Mouse (Mus musculus) central nervous system, embryonic 14 days (tissue): ENCODE results near the gene Olfr846. TPM values are rescaled to one million over a fixed set of nuclear protein-coding genes. Genes with fewer than 3 reads are reported as not detected.

Source experiments
- polyA plus RNA-seq: library from polyadenylated mRNA; depleted of rRNA; stranded (reverse); fragments of >200 nt; gene quantifications from 2 replicates; pipeline ENCODE4 v1.2.3, GENCODE M21; 2012; rRNA removed

Gene Olfr846
- polyA plus RNA-seq: not detected in 2 replicates

DNA sequence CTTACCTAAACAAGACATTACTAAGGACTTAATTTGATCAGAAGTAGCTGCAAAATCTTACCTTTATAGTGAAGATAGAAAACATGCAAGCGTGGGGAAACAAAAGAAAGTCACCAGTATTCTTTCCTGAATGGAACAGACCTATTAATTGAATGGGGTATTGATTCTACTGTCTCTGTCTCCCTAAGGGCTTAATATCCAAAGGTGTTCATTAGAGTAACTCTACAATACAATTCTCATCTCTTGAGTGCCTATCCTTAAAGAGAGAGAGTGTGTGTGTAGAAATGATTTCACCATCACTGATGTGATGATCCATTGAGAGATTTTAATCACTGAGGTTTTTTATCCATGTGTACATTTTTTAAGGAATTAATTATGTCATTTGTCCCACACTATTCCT is at the start of gene Olfr846:
Gene Olfr846, minus strand, starts transcription at position 101 of the 400 bp plus-strand sequence.

DNA sequence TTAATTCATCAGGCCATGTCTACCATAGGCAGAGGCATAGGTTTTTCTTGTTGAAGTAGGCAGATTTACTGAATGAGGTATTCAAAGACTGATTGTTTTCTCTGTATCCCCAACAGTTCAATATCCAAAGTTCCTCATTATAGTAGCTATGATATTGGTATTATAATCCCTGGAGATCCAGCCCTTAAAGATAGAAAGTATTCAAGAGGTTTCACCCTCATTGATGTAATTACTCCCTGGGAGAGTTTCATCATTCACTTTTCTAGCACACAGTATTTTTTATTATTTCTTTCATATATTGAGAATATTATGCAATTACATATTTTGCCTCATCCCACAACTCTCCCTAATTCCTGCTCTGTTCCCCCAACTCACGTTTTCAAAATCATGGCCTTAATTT is 14.8 kb upstream of the Olfr846 start, which contains the start of gene Olfr847:
Gene Olfr847, minus strand, starts transcription at position 101 of the 400 bp plus-strand sequence.

DNA sequence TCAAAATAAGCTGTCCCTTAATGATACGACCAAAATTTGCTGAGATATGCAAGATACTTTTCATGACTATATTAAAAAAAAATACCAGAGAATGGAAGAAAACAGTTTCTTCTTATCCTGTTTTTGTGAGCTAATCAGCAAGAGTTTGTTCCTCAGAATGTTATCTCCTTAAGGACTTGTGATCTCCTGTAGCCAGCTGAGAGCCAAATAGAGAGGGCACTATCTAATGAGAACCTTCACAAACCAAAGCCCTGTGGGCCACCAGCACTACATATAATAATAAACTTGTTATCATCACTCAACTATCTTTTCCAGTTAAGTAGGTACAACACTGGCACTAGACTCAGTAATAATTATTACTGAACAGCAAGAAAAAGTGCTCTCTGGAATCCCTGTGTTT is 27.6 kb downstream of the Olfr846 start, which contains the start of gene Olfr845:
Gene Olfr845, plus strand, starts transcription at position 301 of the 400 bp plus-strand sequence.

DNA sequence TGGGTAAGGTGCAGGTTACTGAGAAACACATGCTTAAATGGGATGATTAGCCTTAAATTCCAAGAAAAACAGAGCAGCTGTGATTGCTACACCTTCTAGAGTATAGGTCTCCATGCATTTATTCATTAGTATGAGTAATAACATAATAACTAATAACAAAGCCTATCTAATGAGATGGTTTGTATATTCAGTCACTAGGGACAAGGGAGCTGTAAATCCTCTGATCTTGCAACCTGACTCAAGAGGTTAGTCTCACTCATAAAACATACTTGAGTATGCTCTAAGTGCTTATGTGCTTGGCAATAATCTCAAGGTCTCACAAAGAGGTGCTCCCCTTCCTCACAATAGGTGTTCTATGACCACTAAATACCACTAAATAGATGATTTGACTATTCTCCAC is 47.8 kb downstream of the Olfr846 start, which contains the start of gene Olfr844:
Gene Olfr844, plus strand, starts transcription at position 301 of the 400 bp plus-strand sequence.

Other genes with a start within 250 kb of the Olfr846 start
- not detected in 2 replicates for gene Olfr836, start 243.6 kb downstream of the Olfr846 start, polyA plus RNA-seq
- not detected in 2 replicates for gene Olfr837, start 227.7 kb downstream of the Olfr846 start, polyA plus RNA-seq
- gene Olfr839-ps1, start 186.7 kb downstream of the Olfr846 start, polyA plus RNA-seq: not detected in 2 replicates
- not detected in 2 replicates for gene Olfr843, start 112.0 kb downstream of the Olfr846 start, polyA plus RNA-seq
- not detected in 2 replicates for gene Olfr844, start 47.7 kb downstream of the Olfr846 start, polyA plus RNA-seq
- not detected in 2 replicates for gene Olfr845, start 27.5 kb downstream of the Olfr846 start, polyA plus RNA-seq
- not detected in 2 replicates for gene Olfr847, start 14.7 kb upstream of the Olfr846 start, polyA plus RNA-seq
- not detected in 2 replicates for gene Olfr849, start 76.3 kb upstream of the Olfr846 start, polyA plus RNA-seq
- not detected in 2 replicates for gene Olfr850, start 114.2 kb upstream of the Olfr846 start, polyA plus RNA-seq
- not detected in 2 replicates for gene Olfr851, start 129.3 kb upstream of the Olfr846 start, polyA plus RNA-seq
- not detected in 2 replicates for gene Olfr853, start 177.1 kb upstream of the Olfr846 start, polyA plus RNA-seq
- gene Olfr854, start 203.4 kb upstream of the Olfr846 start, polyA plus RNA-seq: not detected in 2 replicates
- gene Olfr855, start 218.6 kb upstream of the Olfr846 start, polyA plus RNA-seq: not detected in 2 replicates